Mouse (Mus musculus): ENCODE results near the gene Pth2r. TPM values are rescaled to one million over a fixed set of nuclear protein-coding genes. Genes with fewer than 3 reads are reported as not detected.

Gene Pth2r
- total RNA-seq (2023) = not detected

GRCm38 (mm10) chr1:65281756-65282155 is at the start of gene Pth2r:
Gene Pth2r, plus strand, starts transcription at chr1:65282056.

Other genes starting within 250 kb of the Pth2r start
- gene Akr1cl, start 249.3 kb upstream of the Pth2r start, total RNA-seq (2023) = not detected
- not detected for gene Cryge, start 230.9 kb upstream of the Pth2r start, total RNA-seq (2023)
- gene Crygd, start 218.6 kb upstream of the Pth2r start, total RNA-seq (2023) = not detected
- gene Crygc, start 208.4 kb upstream of the Pth2r start, total RNA-seq (2023) = not detected
- gene Crygb, start 199.8 kb upstream of the Pth2r start, total RNA-seq (2023) = not detected
- gene Cryga, start 178.7 kb upstream of the Pth2r start, total RNA-seq (2023) = not detected
- not detected for gene Gm28845, start 162.5 kb upstream of the Pth2r start, total RNA-seq (2023)
- gene D630023F18Rik, start 158.8 kb upstream of the Pth2r start, total RNA-seq (2023) = 1 to 10 TPM in 1 of 2 experiments, under 1 TPM in 1; 0.96 to 1.1 TPM
- 10 to 100 TPM; 85.6 to 89.4 TPM for gene Idh1, start 95.6 kb upstream of the Pth2r start, total RNA-seq (2023)
- 10 to 100 TPM; 32.2 to 36.3 TPM for gene Pikfyve, start 95.4 kb upstream of the Pth2r start, total RNA-seq (2023)

All from neutrophil, adult 83 days (primary cell).